ENCODE assay signal across 8 mouse cellular contexts in the genomic region with DNA sequence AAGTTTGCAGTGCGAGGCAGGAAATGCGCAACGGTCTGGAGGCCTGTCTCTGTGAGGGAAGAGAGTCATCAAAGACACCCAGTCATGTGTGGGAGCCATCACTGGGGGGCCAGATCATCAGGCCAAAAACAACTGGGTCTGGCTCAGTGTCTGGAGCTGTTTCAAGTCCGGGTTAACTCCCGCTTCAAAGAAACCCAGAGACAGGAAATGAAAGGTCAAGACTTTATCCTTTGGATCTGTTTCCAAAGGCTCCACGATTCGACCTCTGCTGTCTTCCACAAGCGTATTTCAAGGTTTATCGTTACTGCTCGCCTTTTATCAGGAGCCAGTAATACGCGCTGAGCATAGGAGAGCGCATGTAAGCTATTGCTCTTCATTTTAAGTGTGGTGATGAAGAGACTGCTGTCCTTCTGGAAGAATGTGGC.
A peak's percentile ranks its signal among the peaks of the same experiment; 100 is the strongest.
DNase-seq lines count a peak whose midpoint lies in the region; ATAC-seq and TF ChIP-seq lines count a peak whose summit lies in the region.

No protein-coding gene starts in this region.

- no peak overlapping the region for H3K9ac ChIP-seq in embryonic facial prominence, embryonic 12.5 days
- no peak overlapping the region for H3K9ac ChIP-seq in midbrain, embryonic 11.5 days (ENCODE audit: low read length)

- H3K4me3 ChIP-seq in testis, adult 2 months (ENCODE audit: control insufficient read depth, low read depth, low read length): peak overlapping the region; percentile 77
- no peak overlapping the region for H3K4me3 ChIP-seq in embryonic facial prominence, embryonic 12.5 days
- H3K4me3 ChIP-seq in limb, embryonic 10.5 days: peak overlapping the region; percentile 6; the same call in 1 of the 2 replicates
- no peak overlapping the region for H3K4me3 ChIP-seq in midbrain, embryonic 11.5 days (ENCODE audit: low read depth, low read length)

- H3K36me3 ChIP-seq in testis, adult 2 months (ENCODE audit: control insufficient read depth, insufficient read depth, low read length): no peaks in the 10 kb centered on the region
- no peaks in the 10 kb centered on the region for H3K36me3 ChIP-seq in embryonic facial prominence, embryonic 12.5 days
- no peaks in the 10 kb centered on the region for H3K36me3 ChIP-seq in limb, embryonic 10.5 days
- no peaks in the 10 kb centered on the region for H3K36me3 ChIP-seq in midbrain, embryonic 11.5 days (ENCODE audit: control insufficient read depth, insufficient read depth, low read length)

- 0 out of 2 replicates have a peak overlapping the region, but pooled peaks have one; percentile 7 for H3K4me2 ChIP-seq in embryonic facial prominence, embryonic 12.5 days (replicated peaks)
- H3K4me2 ChIP-seq in midbrain, embryonic 11.5 days: no peak overlapping the region

- no peak for DNase-seq in testis, postnatal 14 days (ENCODE audit: low spot score)
- DNase-seq in limb, embryonic 10.5 days (ENCODE audit: low spot score): peak; percentile 37
- peak; percentile 12 for DNase-seq in thymus, postnatal 25 days
- DNase-seq in right cerebral cortex, postnatal 25 days: no peak
- DNase-seq in midbrain, embryonic 11.5 days (ENCODE audit: low spot score, missing footprints): no peak
- no peak for DNase-seq in layer of hippocampus, adult 9-11 months

- H3K27me3 ChIP-seq in testis, adult 2 months (ENCODE audit: control insufficient read depth, insufficient read depth, low read length): no peaks in the 10 kb centered on the region
- no peaks in the 10 kb centered on the region for H3K27me3 ChIP-seq in embryonic facial prominence, embryonic 12.5 days
- H3K27me3 ChIP-seq in limb, embryonic 10.5 days (ENCODE audit: low read depth, poor library complexity, severe bottlenecking): no peaks in the 10 kb centered on the region
- no peaks in the 10 kb centered on the region for H3K27me3 ChIP-seq in midbrain, embryonic 11.5 days (ENCODE audit: control insufficient read depth, insufficient read depth, low read length)

- TF ChIP-seq POLR2A in testis, adult 2 months (IDR thresholded peaks at IDR 0.05; ENCODE audit: control insufficient read depth, low read depth, low read length): no peak

- WGBS in embryonic facial prominence, embryonic 12.5 days: 24% methylated on average over 13 of the region's 13 CpGs
- 17% methylated on average over 13 of the region's 13 CpGs for WGBS in limb, embryonic 10.5 days
- 74% methylated on average over 13 of the region's 13 CpGs for WGBS in midbrain, embryonic 11.5 days

- H3K4me1 ChIP-seq in testis, adult 2 months (ENCODE audit: control insufficient read depth, insufficient read depth, low read length): peaks cover 3% of the 10 kb centered on the region
- peaks cover 8% of the 10 kb centered on the region for H3K4me1 ChIP-seq in embryonic facial prominence, embryonic 12.5 days
- H3K4me1 ChIP-seq in limb, embryonic 10.5 days: peaks cover 37% of the 10 kb centered on the region
- no peaks in the 10 kb centered on the region for H3K4me1 ChIP-seq in midbrain, embryonic 11.5 days (ENCODE audit: control insufficient read depth, insufficient read depth, low read length)

- ATAC-seq in embryonic facial prominence, embryonic 12.5 days (ENCODE audit: insufficient number of reproducible peaks, insufficient read depth, low FRiP score, low TSS enrichment): no peak
- no peak for ATAC-seq in midbrain, embryonic 11.5 days (ENCODE audit: low FRiP score)

- H3K27ac ChIP-seq in testis, adult 2 months (ENCODE audit: control insufficient read depth, insufficient read depth, low read depth, low read length): no peak overlapping the region
- no peak overlapping the region for H3K27ac ChIP-seq in embryonic facial prominence, embryonic 12.5 days
- peak overlapping the region; percentile 66 for H3K27ac ChIP-seq in limb, embryonic 10.5 days
- H3K27ac ChIP-seq in midbrain, embryonic 11.5 days (ENCODE audit: low read depth, low read length): no peak overlapping the region

- TF ChIP-seq CTCF in testis, adult 2 months (IDR thresholded peaks at IDR 0.05; ENCODE audit: control insufficient read depth, insufficient read depth, insufficient replicate concordance, low read depth, low read length): no peak

- H3K9me3 ChIP-seq in embryonic facial prominence, embryonic 12.5 days: no peaks in the 10 kb centered on the region
- H3K9me3 ChIP-seq in limb, embryonic 10.5 days (replicated peaks): no peaks in the 10 kb centered on the region
- H3K9me3 ChIP-seq in midbrain, embryonic 11.5 days (ENCODE audit: control insufficient read depth, low read length): no peaks in the 10 kb centered on the region

Comparison
In these comparisons a context has a peak if more than half of its experiments do, and no peak if none do; other contexts are left out.
1. H3K4me3 ChIP-seq: peak in testis, adult 2 months (single experiment) and limb, embryonic 10.5 days (single experiment); none in embryonic facial prominence, embryonic 12.5 days (single experiment) and midbrain, embryonic 11.5 days (single experiment).
2. DNase-seq: peak in limb, embryonic 10.5 days (single experiment) and thymus, postnatal 25 days (single experiment); none in testis, postnatal 14 days (single experiment), right cerebral cortex, postnatal 25 days (single experiment), midbrain, embryonic 11.5 days (single experiment) and layer of hippocampus, adult 9-11 months (single experiment).